Mouse (Mus musculus) stomach, postnatal 0 days (tissue): ENCODE results near the gene 4931417E11Rik.

Experiments used
- CTCF ChIP-seq: IDR thresholded peaks from 2 replicates; pipeline ENCODE4 v1.5.1; 2016; ENCODE audit warnings: antibody characterized with exemption, low read depth, mild to moderate bottlenecking, moderate library complexity
- EP300 ChIP-seq: optimal IDR thresholded peaks from 2 replicates; pipeline ENCODE3; 2016; ENCODE audit warnings: antibody characterized with exemption

- no peak for TF ChIP-seq CTCF
- TF ChIP-seq EP300, result no peak
These were observed 21.1 kb upstream of the 4931417E11Rik start for GRCm38 (mm10) chr6:73490524-73490923.
